ENCODE assay signal across 15 mouse cellular contexts in genomic region chr1:52366386-52366785, GRCm38 (mm10).
DNase-seq lines count a peak whose midpoint lies in the region; ATAC-seq and TF ChIP-seq lines count a peak whose summit lies in the region.
"Had no signal": no experiment of that assay in that cellular context is flagged by ENCODE, and none has a peak within 500 bp of the region (broad histone marks: within the 10 kb centered on the region; RNA-seq: fewer than 3 reads in every experiment).

No protein-coding gene starts in this region.

- peaks cover 16% of the 10 kb centered on the region for H3K27me3 ChIP-seq in Patski
- H3K27me3 ChIP-seq: heart, embryonic 15.5 days; hindbrain, embryonic 13.5 days; liver, embryonic 15.5 days had no signal

- no peak overlapping the region for H3K4me3 ChIP-seq in bone marrow macrophage, adult 2 months (ENCODE audit: insufficient read depth, low read length)
- H3K4me3 ChIP-seq: embryonic facial prominence, embryonic 10.5 days; gastrocnemius, adult 2 months; heart, embryonic 15.5 days; hindbrain, embryonic 13.5 days; liver, embryonic 15.5 days had no signal

- CTCF ChIA-PET in Patski (lab: Charles Lee), result no interaction called here

- in situ Hi-C loops in Patski (cut with MboI; ENCODE audit: low pct_unique_long_range_greater_than_20kb), result no loop called here

- peak overlapping the region; percentile 34 for H3K27ac ChIP-seq in bone marrow macrophage, adult 2 months (ENCODE audit: insufficient read depth, low read depth, low read length)
- H3K27ac ChIP-seq: embryonic facial prominence, embryonic 10.5 days; gastrocnemius, adult 2 months; heart, embryonic 15.5 days; hindbrain, embryonic 13.5 days; liver, embryonic 15.5 days had no signal

- ATAC-seq in Patski, result no peak
- ATAC-seq in monocyte, adult 5-6 weeks (replicated peaks; ENCODE audit: insufficient number of reproducible peaks, low FRiP score, low TSS enrichment, poor library complexity, severe bottlenecking), result 0 out of 2 replicates have a peak, but pooled peaks have one; percentile 31

- POLR2A ChIA-PET in Patski (lab: Charles Lee), result interaction anchor here (0.6 kb wide), 1 partner anchor 971 kb away, joined by 5 read pairs; no protein-coding TSS in a partner anchor

- TF ChIP-seq CTCF in Patski (IDR thresholded peaks at IDR 0.05), result no peak
- no peak for TF ChIP-seq CTCF in bone marrow macrophage, adult 2 months (IDR thresholded peaks at IDR 0.05; ENCODE audit: low read depth, low read length)

- TF ChIP-seq POLR2A in bone marrow macrophage, adult 2 months (IDR thresholded peaks at IDR 0.05; ENCODE audit: borderline replicate concordance, low read depth, low read length), result no peak

- peak; percentile 27 for DNase-seq in ovary, postnatal 36 days (ENCODE audit: low spot score)
- no peak for DNase-seq in ovary, postnatal 14 days (ENCODE audit: low spot score)
- DNase-seq in Patski (ENCODE audit: low read depth, low spot score), result peak; percentile 7
- DNase-seq in gastrocnemius, postnatal 10 days, result no peak
- DNase-seq in lung, postnatal 4 days, result no peak
- DNase-seq: cerebellum, postnatal 14 days; gastrocnemius, adult 2 months; kidney, adult 2 months; thymus, adult 2 months had no signal

- H3K4me1 ChIP-seq in bone marrow macrophage, adult 2 months (ENCODE audit: control insufficient read depth, insufficient read depth, low read length), result peaks cover 12% of the 10 kb centered on the region
- H3K4me1 ChIP-seq: embryonic facial prominence, embryonic 10.5 days; hindbrain, embryonic 13.5 days; liver, embryonic 15.5 days had no signal

Comparison
In these comparisons a context has a peak if more than half of its experiments do, and no peak if none do; other contexts are left out.
1. DNase-seq: peak in ovary, postnatal 36 days (single experiment) and Patski (single experiment); none in ovary, postnatal 14 days (single experiment), gastrocnemius, postnatal 10 days (single experiment) and lung, postnatal 4 days (0 of 2).